Mouse (Mus musculus) embryo, embryonic 10 days (tissue): ENCODE results near the gene Notch2.

Experiments
- DNase-seq: peaks from one replicate; pipeline ENCODE4 v3.0.0-alpha.2; 2015; ENCODE audit warnings: low spot score

Gene Notch2

GRCm38 (mm10) chr3:98013401-98014281, at the start of gene Notch2:
Notch2 (plus strand) TSS chr3:98013527.
- peak; percentile 97 for DNase-seq

- peak; percentile 78 for DNase-seq
Measured at GRCm38 (mm10) chr3:97964878-97965353, 48.4 kb upstream of the Notch2 start.

- no peak for DNase-seq
Measured at GRCm38 (mm10) chr3:97967627-97968026, 45.7 kb upstream of the Notch2 start.

- DNase-seq = no peak
Measured at GRCm38 (mm10) chr3:97968191-97968590, 45.1 kb upstream of the Notch2 start.

GRCm38 (mm10) chr3:97969019-97969418, 44.3 kb upstream of the Notch2 start:
- no peak for DNase-seq

- DNase-seq = peak; percentile 43
Measured at GRCm38 (mm10) chr3:97971117-97971516, 42.2 kb upstream of the Notch2 start.

- peak; percentile 23 for DNase-seq
Measured at GRCm38 (mm10) chr3:97972200-97972599, 41.1 kb upstream of the Notch2 start.

- DNase-seq = no peak
Measured at GRCm38 (mm10) chr3:97972707-97973106, 40.6 kb upstream of the Notch2 start.

- DNase-seq = no peak
Measured at GRCm38 (mm10) chr3:97973306-97973705, 40.0 kb upstream of the Notch2 start.

- no peak for DNase-seq
Measured at GRCm38 (mm10) chr3:97974197-97974770, 39.0 kb upstream of the Notch2 start.

- DNase-seq = no peak
Measured at GRCm38 (mm10) chr3:97976706-97977105, 36.6 kb upstream of the Notch2 start.

GRCm38 (mm10) chr3:97978710-97979109, 34.6 kb upstream of the Notch2 start:
- DNase-seq = no peak

- no peak for DNase-seq
Measured at GRCm38 (mm10) chr3:97980683-97981327, 32.5 kb upstream of the Notch2 start.

GRCm38 (mm10) chr3:97981376-97981906, 31.9 kb upstream of the Notch2 start:
- no peak for DNase-seq

- DNase-seq = no peak
Measured at GRCm38 (mm10) chr3:97984870-97985506, 28.3 kb upstream of the Notch2 start.

- DNase-seq = no peak
Measured at GRCm38 (mm10) chr3:97985691-97986090, 27.6 kb upstream of the Notch2 start.

GRCm38 (mm10) chr3:97987153-97987552, 26.2 kb upstream of the Notch2 start:
- DNase-seq = no peak

- DNase-seq = no peak
Measured at GRCm38 (mm10) chr3:97988756-97989155, 24.6 kb upstream of the Notch2 start.

- no peak for DNase-seq
Measured at GRCm38 (mm10) chr3:97990576-97990975, 22.8 kb upstream of the Notch2 start.

- no peak for DNase-seq
Measured at GRCm38 (mm10) chr3:97992289-97992688, 21.0 kb upstream of the Notch2 start.

- DNase-seq = peak; percentile 24
Measured at GRCm38 (mm10) chr3:97993196-97993595, 20.1 kb upstream of the Notch2 start.
